Mouse (Mus musculus) c-Kit-positive CD71-positive TER-119-positive erythroid progenitor cells, embryonic 14.5 days (primary cell): ENCODE data around the gene Snap25.

ENCODE experiments used
- DNase-seq: peaks from one replicate; pipeline ENCODE4 v3.0.0-alpha.2; 2013; ENCODE audit warnings: low spot score

Snap25 gene

GRCm38 (mm10) chr2:136712441-136713015 is 725 bp upstream of the Snap25 start:
- DNase-seq: no peak

- DNase-seq: peak; percentile 18
Observed at GRCm38 (mm10) chr2:136714008-136714411, 757 bp downstream of the Snap25 start.

- no peak for DNase-seq
Observed at GRCm38 (mm10) chr2:136715531-136715930, 2.3 kb downstream of the Snap25 start.

GRCm38 (mm10) chr2:136716400-136716799 is 3.1 kb downstream of the Snap25 start:
- no peak for DNase-seq

DNA sequence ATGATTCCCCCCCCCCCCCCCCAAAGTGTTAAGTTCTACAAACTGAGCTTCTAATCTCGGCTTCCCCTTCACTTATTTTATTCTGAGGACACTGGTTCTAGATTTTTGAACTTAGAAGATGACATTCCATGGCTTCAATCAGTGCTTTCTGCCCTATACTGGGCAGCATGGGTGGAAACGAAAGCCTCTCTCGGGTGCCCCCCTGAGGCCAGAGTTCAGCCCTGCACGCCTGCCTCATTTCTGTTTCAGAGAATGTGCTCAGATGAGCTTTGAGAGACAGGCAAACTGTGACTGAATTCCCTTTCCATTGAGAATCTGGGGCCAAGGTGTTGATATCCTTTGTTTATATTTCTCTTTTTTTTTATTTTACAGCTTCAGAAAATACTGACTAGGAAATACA is 7.0 kb downstream of the Snap25 start:
- DNase-seq: no peak

DNA sequence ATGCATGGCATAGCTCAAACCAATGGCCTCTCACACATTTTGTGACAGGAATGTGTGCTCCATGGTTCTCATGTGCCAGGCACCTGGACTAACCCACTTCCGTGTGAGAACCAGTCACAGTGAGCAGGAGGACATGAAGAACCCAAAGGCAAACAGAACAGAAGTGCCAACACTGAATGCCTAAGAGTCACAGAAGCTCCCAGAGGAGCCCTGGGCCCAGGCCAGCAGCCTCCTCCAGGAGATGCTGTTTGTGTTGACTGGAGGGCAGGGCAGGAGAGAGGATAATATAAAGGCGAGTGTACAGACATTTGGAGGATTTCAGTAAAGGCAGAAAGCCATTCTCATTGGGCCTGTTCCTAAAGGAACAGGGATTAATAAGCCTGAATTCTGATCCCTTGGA is 25.0 kb downstream of the Snap25 start:
- DNase-seq: no peak

DNA sequence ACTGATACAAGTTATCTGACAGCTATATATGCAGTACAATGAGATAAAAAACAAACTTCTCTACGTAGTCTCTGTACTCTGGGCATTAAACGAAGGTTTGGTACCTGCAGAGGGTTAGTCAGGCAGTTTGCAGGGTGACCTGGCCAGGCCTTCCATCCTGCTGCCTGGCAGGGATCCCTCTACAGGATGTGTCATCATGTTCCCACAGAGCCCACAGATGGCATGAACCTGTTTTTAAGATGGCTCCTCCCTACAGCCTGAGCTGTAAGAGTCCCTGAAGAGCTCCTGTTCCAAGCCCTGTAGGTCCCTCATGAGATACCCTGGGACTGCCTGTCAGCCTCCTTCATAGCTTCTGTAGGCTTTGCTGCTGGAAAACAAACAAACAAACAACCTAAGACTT is 29.0 kb downstream of the Snap25 start:
- DNase-seq: no peak

DNA sequence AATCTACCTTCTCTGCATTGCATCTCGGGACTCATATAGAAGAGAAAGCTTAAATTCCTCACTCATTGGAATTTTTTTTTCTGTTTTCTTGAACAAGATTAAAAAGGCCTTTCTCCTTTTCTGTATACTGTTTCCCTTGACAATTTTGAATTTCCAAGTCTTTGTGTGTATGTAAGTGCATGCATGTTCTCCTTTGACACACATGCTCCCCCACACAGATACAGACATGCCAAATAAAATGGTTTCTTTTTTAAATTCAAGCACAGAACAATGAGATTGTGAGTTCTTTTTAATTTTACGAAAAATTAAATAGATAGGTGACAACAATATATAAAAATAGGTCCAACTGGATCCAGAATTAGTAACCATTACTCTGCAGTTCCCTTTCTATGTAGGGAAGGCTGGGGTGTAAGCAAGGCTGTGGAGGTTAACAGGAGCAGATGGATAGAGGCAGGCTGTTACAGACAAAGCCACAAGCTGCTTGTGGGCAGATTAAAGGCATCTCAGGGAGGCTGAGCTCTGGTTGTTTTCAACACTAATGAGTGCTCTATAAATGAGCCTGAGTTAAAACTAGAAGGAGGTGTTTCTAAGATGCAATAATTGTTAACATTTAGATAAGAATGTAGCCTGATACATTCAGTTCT is 31.6 kb downstream of the Snap25 start:
- DNase-seq: no peak

DNA sequence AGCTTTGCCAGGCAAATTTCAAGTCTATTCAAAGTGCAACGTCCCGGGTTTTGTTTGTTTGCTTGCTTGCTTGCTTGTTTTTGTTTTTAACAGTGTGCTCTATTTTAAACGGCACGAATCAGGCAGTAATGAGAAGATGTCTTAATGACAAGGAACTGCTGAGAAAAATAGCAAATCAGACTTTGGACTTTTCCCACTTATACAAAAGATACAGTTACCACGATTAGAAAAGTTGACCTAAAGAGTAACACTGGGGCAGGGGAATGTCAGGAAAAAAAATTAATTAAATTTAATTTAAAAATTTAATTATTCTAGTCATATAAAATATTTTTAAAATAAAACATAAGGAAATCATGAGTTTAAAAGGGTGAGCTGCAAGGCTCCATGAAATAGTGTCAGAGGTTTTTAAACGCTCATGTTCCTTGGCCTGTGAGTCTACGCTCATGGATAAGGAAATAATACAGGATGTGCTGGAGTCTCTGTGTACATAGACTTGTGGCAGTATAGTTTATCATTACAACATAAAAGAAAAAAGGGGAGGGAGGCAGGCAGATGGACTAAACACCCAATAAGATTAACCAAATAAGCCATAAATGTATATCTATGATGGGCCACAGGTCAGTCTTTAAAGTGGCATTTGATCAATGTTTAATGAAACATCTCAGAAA is 32.2 kb downstream of the Snap25 start:
- no peak for DNase-seq

DNA sequence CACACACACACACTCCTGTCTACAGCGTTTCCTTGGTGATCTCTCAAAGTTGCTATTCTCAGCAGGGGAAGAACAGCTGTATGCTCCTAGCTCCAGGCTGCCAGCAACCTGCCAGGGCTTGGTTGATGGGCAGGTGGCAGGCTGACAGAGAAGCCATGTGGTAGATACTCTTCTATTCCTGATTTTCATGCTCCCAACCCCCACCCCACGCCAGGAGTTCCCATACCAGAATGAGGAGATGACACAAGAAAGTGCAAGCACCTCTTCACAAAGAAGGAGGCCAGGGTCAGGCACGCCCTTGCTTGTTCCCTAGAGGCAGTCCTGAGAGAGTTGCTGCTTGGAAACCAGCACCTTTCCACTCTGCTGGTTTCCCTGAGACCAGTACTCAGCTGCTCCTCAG is 40.4 kb downstream of the Snap25 start:
- no peak for DNase-seq

- DNase-seq: no peak
Observed at GRCm38 (mm10) chr2:136758809-136759551, 45.7 kb downstream of the Snap25 start.

DNA sequence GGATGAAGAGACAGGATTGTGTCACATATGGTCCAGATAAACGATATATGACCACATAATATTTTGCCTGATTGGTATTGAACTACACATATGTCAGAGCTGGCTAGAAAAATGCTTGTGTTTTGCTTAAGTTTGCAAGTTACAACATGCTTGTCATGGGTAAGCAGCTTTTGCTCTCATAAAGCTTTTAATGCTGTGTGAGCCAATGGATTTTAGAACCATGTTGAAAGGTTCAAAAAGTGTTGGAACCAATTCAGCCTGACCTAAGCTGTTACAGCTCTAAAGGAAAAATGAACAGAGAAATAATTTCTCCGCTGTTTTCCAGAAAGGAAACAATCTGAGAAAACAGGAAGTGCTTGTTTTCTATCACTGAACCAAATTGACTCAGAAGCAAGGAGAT is 64.9 kb downstream of the Snap25 start:
- DNase-seq: no peak

DNA sequence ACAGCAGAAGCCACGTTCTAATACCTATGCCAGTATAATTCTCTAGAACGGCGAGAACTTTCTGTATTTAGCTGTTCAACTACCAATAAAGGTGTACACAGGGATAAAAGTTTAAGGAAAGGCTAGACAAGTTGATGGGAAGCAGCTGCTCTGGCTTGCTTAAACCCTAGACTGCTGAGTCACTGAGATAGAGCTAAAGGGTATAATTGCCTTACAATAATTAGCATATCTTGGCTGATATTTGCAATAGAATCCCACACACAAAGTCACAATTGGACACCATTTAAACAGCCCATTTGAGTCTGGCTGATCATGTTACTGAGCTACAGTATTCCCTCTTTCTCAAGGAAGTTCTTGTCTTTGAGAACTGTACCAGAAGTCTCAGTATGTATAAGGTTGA is 65.4 kb downstream of the Snap25 start:
- no peak for DNase-seq

DNA sequence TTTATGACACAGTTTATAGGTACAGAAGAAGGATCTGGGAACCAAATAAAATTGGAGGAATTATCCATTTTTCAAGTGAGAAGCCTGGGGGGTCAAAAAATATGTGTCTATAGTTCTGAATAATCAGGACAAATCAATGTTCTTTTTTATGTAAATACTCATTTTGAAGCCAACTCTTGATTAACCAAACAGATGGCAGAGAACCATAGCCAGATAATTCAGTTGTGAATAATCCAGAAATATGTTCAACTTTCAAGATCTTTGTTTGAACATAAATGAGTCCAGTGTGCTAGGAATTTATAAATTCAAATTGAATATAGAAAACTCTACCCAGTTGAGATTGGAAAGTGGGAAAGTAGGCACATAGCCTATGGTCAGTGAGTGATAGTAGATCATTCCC is 67.0 kb downstream of the Snap25 start:
- no peak for DNase-seq

GRCm38 (mm10) chr2:136784310-136784709 is 71.1 kb downstream of the Snap25 start:
- no peak for DNase-seq

- no peak for DNase-seq
Observed at GRCm38 (mm10) chr2:136788379-136788778, 75.1 kb downstream of the Snap25 start.

DNA sequence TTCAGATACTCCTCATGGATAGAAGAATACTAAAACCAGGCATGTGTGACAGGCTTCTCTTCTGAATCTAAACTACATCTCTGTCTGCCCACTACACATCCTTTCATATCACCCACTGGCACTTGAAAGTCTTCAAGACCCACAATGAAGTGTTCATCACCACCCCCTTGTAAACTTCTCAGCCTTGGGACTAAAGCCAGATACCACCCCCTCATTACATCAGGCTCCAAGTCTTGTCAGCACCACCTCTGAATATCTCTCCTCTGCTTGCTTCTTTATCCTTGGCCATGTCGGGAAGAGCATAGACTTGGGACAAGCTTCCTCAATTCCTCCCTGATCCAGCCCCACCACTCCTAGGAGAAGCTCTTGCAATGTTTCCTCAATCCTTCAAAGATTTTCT is 83.3 kb downstream of the Snap25 start:
- DNase-seq: no peak

DNA sequence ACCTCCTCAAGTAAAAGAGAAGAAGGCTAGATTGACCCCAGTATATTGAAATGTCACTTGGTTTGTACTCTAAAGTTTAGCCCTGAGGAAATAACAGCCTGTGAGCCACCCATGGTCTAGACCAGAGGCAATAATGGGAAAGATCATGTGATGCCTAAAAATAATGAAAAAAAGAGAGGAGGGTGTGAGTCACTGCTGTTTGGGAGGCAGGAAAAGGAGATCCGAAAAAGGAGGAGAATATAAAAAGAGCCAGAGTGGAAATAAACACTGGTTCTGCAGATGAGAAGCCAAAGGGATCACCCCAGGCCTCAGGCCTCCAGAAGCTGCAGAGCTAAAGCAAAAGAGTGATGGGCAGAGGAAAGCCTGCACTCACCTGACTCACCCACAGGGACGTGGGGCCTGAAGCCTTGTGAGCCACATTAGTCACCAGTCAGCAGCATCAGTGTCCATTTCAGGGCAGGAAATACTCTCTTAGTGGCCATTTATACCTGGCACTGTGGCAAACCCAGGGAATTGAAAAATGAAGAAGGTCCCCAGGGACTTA is 85.7 kb downstream of the Snap25 start:
- DNase-seq: no peak

DNA sequence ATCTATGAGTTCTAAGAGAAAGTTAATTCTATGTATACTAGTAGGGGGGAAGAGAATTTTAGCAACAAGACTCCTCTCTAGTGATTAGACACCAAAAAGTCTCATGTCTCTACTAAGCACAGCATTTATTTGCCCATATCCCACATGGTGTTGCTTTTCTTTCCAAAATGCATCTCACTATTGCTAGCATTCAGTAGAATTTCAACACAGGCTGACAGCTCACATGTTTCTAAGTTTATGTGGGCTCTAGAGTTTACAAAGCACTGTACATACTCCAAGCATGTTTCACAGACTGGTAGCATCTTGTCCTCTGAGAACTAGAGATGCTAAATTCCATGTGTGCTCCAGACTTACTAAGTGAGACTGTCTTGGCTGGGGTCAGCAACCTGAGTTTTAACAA is 87.8 kb downstream of the Snap25 start:
- DNase-seq: no peak

- no peak for DNase-seq
Observed at GRCm38 (mm10) chr2:136802076-136802475, 88.8 kb downstream of the Snap25 start.

DNA sequence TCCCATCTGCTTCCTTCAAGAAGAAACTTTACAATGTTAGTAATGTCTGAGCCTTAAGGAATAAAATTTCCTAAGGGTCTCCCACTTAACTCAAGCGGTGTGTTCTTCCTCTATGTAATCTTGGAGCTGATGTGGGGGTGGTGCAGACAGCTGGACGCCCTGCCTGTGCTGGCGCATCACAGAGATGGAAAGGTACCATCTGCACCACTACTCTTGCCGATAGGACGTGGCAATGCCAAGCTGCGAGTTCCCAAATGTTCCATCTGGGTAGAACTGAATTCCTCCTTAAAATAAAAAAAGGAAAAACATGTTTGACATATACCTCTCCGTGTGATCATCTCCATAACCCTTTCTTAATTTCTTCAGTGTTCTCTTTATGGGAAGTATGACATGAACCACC is 89.9 kb downstream of the Snap25 start:
- DNase-seq: no peak

- no peak for DNase-seq
Observed at GRCm38 (mm10) chr2:136807992-136808726, 94.9 kb downstream of the Snap25 start.
